Mouse (Mus musculus) lung, postnatal 0 days (tissue): ENCODE results near the gene Tmprss13. TPM values are rescaled to one million over a fixed set of nuclear protein-coding genes. Genes with fewer than 3 reads are reported as not detected.

Experiments
- ATAC-seq: fragments of 200-750 bp; cut with Nextera tagmentation; 2 replicates; pipeline ENCODE4 v1.8.0; 2017; ENCODE audit warnings: moderate library complexity
- DNase-seq: peaks from one replicate; pipeline ENCODE4 v3.0.0-alpha.2; 2016; ENCODE audit warnings: low spot score
- H3K27ac ChIP-seq: fragments of 300-500 bp; sonication (generic); 2 replicates; pipeline ENCODE4 v1.5.1; 2014; ENCODE audit warnings: antibody characterized with exemption, mild to moderate bottlenecking, low read length, mixed read lengths
- H3K27me3 ChIP-seq: fragments of 300-500 bp; sonication (generic); replicated peaks from 2 replicates; pipeline ENCODE4 v1.6.1; 2014; ENCODE audit warnings: low read length, mixed read lengths; ENCODE audit not compliant: insufficient read depth
- H3K36me3 ChIP-seq: fragments of 300-500 bp; sonication (generic); 2 replicates; pipeline ENCODE4 v1.6.1; 2014; ENCODE audit warnings: low read length, mixed read lengths; ENCODE audit not compliant: insufficient read depth
- H3K4me1 ChIP-seq: fragments of 300-500 bp; sonication (generic); 2 replicates; pipeline ENCODE4 v1.6.1; 2014; ENCODE audit warnings: antibody characterized with exemption, low read depth, low read length, mixed read lengths; ENCODE audit not compliant: insufficient read depth
- H3K4me2 ChIP-seq: fragments of 300-500 bp; sonication (generic); replicated peaks from 2 replicates; pipeline ENCODE4 v1.6.1; 2014; ENCODE audit warnings: low read depth, mild to moderate bottlenecking, low read length, moderate library complexity, mixed read lengths
- H3K4me3 ChIP-seq: fragments of 300-500 bp; sonication (generic); 2 replicates; pipeline ENCODE4 v1.5.1; 2014; ENCODE audit warnings: low read depth, low read length
- H3K9ac ChIP-seq: fragments of 300-500 bp; sonication (generic); replicated peaks from 2 replicates; pipeline ENCODE4 v1.6.1; 2014; ENCODE audit warnings: low read depth, mild to moderate bottlenecking
- H3K9me3 ChIP-seq: fragments of 300-500 bp; sonication (generic); 2 replicates; pipeline ENCODE4 v1.6.1; 2016; ENCODE audit warnings: low read length, mixed read lengths
- CTCF ChIP-seq: IDR thresholded peaks from 2 replicates; pipeline ENCODE4 v1.5.1; 2016; ENCODE audit warnings: antibody characterized with exemption, mild to moderate bottlenecking
- EP300 ChIP-seq: IDR thresholded peaks from 2 replicates; pipeline ENCODE4 v1.6.1; 2016; ENCODE audit warnings: antibody characterized with exemption, mild to moderate bottlenecking, control low read depth
- WGBS: fragments of 180-500 bp; shearing (Covaris S2); extraction: QIAGEN DNeasy Blood & Tissue Kit; methylation state at CpG from one replicate; pipeline ENCODE4 v1.1.7; 2014; 5-methylcytosine and 5-hydroxymethylcytosine counted together
- polyA plus RNA-seq: library from polyadenylated mRNA; unstranded; fragments of >200 nt; fragmentation: Nextera tagmentation; extraction: Ambion mirVana; gene quantifications from 2 replicates; pipeline ENCODE4 v1.2.1, GENCODE M21; 2015

Gene Tmprss13
- polyA plus RNA-seq, 1 experiment from 2014 or later = 0.86 TPM

DNA sequence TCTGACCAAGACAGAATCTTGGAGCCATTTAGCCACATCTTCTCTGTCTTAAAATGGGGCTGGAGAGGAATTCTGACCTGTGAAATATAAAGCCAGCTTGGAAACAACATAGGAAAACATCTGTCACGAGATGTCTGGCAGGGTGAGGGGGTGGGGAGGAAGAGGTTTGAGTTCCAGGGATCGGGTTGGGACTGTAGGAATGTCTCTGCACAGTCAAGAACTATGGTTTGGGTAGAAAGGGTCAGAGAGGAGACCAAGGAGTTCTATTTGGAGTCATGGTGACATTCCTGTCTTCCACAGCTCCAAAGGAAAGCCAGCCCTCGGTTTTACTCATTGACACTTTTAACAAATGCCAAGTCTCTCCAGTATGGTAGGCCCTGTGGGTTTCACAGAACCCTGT lies 55.0 kb downstream of the Tmprss13 start:
- H3K36me3 ChIP-seq = no peaks in the 10 kb centered on the region
- no peaks in the 10 kb centered on the region for H3K9me3 ChIP-seq
- DNase-seq (no peak), ATAC-seq (no peak)
- 36% methylated on average over 3 of the region's 3 CpGs for whole genome bisulfite sequencing
- no peaks in the 10 kb centered on the region for H3K4me1 ChIP-seq
- no peak overlapping the region for H3K4me2 ChIP-seq
- H3K27me3 ChIP-seq = 0 out of 2 replicates have a peak, but pooled peaks cover 6% of the 10 kb centered on the region
- TF ChIP-seq EP300 = no peak
- no peak overlapping the region for H3K4me3 ChIP-seq
- no peak overlapping the region for H3K27ac ChIP-seq
- H3K9ac ChIP-seq = no peak overlapping the region

DNA sequence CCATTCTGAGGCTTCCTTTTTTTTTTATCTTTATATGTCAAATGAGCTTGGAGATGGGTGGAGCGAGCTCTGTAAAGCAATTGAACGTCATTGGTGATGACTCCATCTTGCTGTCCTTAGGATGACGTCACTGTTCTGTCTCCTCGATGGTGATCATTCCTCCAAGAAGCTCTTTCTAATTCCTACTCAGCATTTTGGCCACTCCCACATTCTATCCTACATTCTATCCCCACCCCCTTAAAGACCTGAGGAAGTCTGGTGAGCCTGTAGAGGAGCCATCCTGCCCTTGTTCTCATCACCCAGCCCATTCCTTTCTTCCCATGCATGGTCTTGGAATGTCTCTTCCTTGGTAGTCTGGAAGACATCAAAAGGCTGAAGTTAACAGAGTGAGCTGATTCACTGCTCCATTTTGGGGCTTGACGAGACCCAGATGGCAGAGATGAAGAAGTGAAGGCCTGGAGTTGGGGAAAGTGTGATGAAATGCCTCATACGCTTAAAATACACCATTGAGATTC lies 56.1 kb downstream of the Tmprss13 start:
- no peak overlapping the region for H3K9ac ChIP-seq
- H3K4me1 ChIP-seq = no peaks in the 10 kb centered on the region
- 0 out of 2 replicates have a peak, but pooled peaks cover 6% of the 10 kb centered on the region for H3K27me3 ChIP-seq
- H3K36me3 ChIP-seq = no peaks in the 10 kb centered on the region
- WGBS = 85% methylated on average over 6 of the region's 6 CpGs
- no peak for TF ChIP-seq CTCF
- no peak for TF ChIP-seq EP300
- no peaks in the 10 kb centered on the region for H3K9me3 ChIP-seq
- no peak overlapping the region for H3K27ac ChIP-seq
- no peak for ATAC-seq
- DNase-seq = no peak
- H3K4me2 ChIP-seq = no peak overlapping the region
- no peak overlapping the region for H3K4me3 ChIP-seq

DNA sequence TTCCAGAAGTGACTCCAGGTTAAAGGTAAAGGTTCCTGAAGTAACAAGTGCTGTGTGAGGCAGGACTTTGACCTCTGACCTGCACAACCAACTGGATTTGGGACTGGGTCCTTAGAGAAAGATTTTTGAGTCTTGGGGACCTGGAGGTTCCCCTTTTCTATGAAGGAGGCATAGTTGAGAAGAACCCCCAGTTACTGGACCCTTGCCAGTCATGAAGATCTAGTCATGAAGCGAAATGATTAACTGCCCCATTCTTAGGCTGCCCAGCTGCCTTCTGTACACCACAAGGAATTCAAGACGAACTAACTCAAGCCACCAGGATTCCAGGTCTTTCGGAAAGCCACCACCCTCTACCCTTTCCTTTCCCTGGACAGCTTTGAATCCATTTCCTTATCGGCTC lies 57.5 kb downstream of the Tmprss13 start:
- 31% methylated on average over 4 of the region's 4 CpGs for WGBS
- no peaks in the 10 kb centered on the region for H3K36me3 ChIP-seq
- no peaks in the 10 kb centered on the region for H3K4me1 ChIP-seq
- no peak for TF ChIP-seq EP300
- no peak for TF ChIP-seq CTCF
- H3K4me3 ChIP-seq = no peak overlapping the region
- H3K27me3 ChIP-seq = no peaks in the 10 kb centered on the region
- H3K27ac ChIP-seq = no peak overlapping the region
- no peak for DNase-seq
- H3K9me3 ChIP-seq = no peaks in the 10 kb centered on the region
- ATAC-seq = no peak
- no peak overlapping the region for H3K9ac ChIP-seq
- no peak overlapping the region for H3K4me2 ChIP-seq

DNA sequence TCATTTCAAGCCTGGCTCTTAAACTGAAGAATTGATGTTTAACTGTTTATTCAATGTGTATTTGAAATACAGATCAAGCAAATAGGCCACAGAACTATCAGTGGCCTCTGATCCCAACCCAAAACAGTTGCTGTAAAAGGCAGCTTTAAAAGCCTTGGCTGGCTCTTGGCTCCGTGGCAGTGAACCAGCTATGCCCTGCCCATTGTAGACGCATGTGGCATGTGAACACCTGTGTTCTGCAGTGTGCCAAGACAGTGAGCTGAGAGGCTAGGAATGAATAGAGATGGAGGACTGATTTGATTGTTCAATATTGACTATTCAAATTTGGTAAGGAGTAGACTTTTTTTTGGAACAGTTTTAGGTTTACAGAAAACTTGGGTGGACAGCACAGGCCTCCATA lies 58.0 kb downstream of the Tmprss13 start:
- Histone ChIP-seq H3K4me1 (no peaks in the 10 kb centered on the region), H3K27ac (no peak overlapping the region), H3K27me3 (no peaks in the 10 kb centered on the region), H3K9me3 (no peaks in the 10 kb centered on the region), H3K4me3 (no peak overlapping the region), H3K4me2 (no peak overlapping the region), H3K36me3 (no peaks in the 10 kb centered on the region), H3K9ac (no peak overlapping the region)
- ATAC-seq (no peak), DNase-seq (peak; percentile 18)
- TF ChIP-seq EP300 (no peak), CTCF (no peak)
- WGBS = 44% methylated on average over 2 of the region's 2 CpGs

DNA sequence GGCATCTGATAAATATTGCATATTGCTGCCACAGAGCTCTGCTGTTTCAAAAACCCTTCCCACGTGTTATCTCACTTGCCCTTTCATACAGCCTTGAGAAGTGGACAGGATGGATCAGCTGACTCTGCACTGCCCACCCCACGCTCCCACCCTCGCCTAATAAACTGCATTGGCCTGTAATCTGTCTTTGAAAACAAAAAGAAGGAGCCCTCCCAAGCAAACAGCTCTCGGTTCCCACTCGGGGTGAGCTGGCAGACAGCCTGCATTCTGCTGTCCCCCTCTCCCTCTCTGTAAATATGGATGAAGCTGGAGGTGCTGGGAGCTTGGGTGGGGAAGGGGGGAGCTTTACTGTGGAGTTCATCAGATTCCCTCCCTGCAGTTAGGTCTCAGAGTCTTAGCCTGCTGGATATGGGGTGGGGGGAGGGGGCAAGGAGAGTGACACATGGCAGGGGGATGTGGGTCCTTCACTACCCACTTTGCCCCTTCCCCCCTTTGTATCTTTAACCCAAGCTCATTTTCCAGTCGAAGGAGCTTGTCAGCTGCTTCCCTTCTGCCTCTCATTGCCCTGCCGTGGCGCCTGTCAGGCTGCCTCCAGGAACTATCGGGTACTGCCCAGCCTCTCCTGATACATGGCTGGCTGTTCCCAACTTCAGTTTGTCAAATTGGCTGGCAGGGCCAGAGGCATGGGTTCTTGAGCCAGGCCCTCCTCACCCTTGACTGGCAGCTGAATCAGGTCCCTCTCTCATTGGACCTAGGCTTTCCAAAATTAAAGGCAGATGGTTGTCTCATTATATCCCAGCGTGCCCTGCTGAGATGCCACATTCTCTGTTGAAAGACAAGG lies 61.7 kb downstream of the Tmprss13 start:
- Histone ChIP-seq H3K4me1 (no peaks in the 10 kb centered on the region), H3K4me2 (no peak overlapping the region), H3K36me3 (no peaks in the 10 kb centered on the region), H3K9ac (no peak overlapping the region), H3K27ac (no peak overlapping the region), H3K9me3 (no peaks in the 10 kb centered on the region), H3K4me3 (no peak overlapping the region), H3K27me3 (no peaks in the 10 kb centered on the region)
- ATAC-seq = no peak
- DNase-seq = no peak
- no peak for TF ChIP-seq EP300
- WGBS = 59% methylated on average over 10 of the region's 10 CpGs

DNA sequence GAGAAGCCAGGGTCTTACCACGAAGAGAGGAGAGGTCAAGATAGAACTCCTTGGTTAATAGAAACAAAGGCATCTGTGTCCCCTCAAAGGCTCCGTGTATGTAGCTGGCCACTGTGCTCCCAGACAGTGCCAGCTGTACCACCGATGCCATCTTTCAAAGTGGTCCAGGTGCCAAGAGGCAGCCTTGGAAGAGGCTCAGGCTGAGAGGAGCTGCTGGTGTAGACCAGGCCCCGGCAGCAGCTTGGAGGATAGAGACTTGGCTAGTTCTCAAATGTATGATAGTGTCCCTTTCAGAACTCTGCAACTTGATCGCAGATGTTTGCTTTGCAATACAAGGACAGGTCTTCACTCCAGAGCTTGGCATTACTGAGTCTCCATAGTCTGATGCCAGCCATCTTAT lies 63.4 kb downstream of the Tmprss13 start:
- Histone ChIP-seq H3K4me2 (no peak overlapping the region), H3K27me3 (no peaks in the 10 kb centered on the region), H3K4me3 (no peak overlapping the region), H3K27ac (no peak overlapping the region), H3K36me3 (no peaks in the 10 kb centered on the region), H3K9me3 (no peaks in the 10 kb centered on the region), H3K4me1 (no peaks in the 10 kb centered on the region), H3K9ac (no peak overlapping the region)
- DNase-seq = no peak
- WGBS = 61% methylated on average over 5 of the region's 5 CpGs
- no peak for ATAC-seq
- TF ChIP-seq EP300 (no peak), CTCF (no peak)
